Mouse (Mus musculus): ENCODE measurements around the gene Mrpl58. TPM values are rescaled to one million over a fixed set of nuclear protein-coding genes. Genes with fewer than 3 reads are reported as not detected.

The Mrpl58 gene
- 178 and 192 TPM in 2 replicates for polyA plus RNA-seq (2015; fragmentation: Nextera tagmentation; extraction: Ambion mirVana)

DNA sequence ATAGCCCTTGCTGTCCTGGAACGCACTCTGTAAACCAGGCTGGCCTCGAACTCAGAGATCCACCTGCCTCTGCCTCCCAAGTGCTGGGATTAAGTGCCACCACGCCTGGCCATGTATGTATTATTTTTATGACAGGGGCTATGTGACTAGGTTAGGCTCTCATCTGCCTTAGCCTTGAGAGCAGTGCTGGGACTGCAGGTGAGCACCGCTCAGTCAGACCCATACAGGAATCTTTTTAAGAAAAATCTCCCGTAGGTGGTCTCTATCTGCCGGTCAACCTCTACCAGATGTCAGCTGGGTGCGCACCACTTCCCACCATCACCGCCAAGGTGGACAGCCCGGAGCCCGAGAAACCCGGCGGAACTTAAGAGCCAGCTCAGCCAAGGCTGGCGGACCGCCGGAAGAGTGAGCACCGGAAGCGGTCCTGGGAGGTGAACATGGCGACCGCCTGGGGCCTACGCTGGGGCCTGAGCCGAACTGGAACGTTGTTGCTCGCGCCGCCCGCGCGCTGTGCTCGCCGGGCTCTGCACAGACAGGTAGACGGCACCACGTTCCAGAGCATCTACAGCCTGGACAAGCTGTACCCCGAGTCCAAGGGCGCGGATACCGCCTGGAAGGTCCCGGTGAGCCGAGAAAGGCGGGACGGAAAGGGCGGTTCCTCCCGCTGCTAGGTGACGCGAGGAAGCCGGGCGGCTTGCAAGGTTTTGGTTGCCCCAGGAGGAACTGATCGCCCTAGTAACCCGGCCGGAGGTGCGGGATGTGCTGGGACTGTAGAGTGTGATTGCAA is at the start of gene Mrpl58:
TSS of gene Mrpl58 (plus strand) at position 415 of the 787 bp plus-strand sequence.
- H3K4me2 ChIP-seq (replicated peaks): peak within 1 kb of the TSS; percentile 71
- no peaks in the 10 kb centered on the region for H3K27me3 ChIP-seq
- peaks cover 22% of the 10 kb centered on the region for H3K4me1 ChIP-seq
- H3K9ac ChIP-seq (replicated peaks): peak within 1 kb of the TSS; percentile 85
- peak within 1 kb of the TSS; percentile 86 for H3K27ac ChIP-seq (replicated peaks)
- peak; percentile 90 for ATAC-seq (replicated peaks)
- H3K4me3 ChIP-seq: peak within 1 kb of the TSS; percentile 75
- 3% methylated on average over 50 of the region's 50 CpGs for WGBS
- 0 out of 2 replicates have a peak, but pooled peaks cover 6% of the 10 kb centered on the region for H3K36me3 ChIP-seq
- H3K9me3 ChIP-seq: no peaks in the 10 kb centered on the region

DNA sequence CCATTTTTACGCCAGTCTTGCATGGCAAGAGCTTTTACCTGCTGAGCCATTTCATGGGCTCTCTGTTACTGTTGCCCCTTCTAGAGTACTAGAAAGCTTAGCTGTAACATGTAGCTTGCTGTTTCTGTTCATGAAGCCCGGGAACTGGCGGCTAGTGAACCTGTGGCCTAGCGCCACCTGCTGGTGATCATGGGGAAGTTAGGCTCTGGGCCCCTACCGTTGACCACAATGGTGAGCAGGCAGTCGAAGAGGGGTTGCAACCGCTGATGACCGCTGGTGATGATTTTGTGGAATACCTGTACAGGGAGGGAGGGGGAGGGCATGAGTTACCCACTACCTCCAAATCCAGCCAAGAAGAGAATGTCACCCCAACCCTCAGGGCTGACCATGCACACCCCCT is 49.4 kb upstream of the Mrpl58 start:
- Histone ChIP-seq H3K9me3 (no peaks in the 10 kb centered on the region), H3K4me1 (peaks cover 8% of the 10 kb centered on the region), H3K4me3 (no peak overlapping the region), H3K4me2 (replicated peaks) (no peak overlapping the region), H3K27ac (replicated peaks) (no peak overlapping the region), H3K9ac (replicated peaks) (no peak overlapping the region), H3K36me3 (peaks cover 27% of the 10 kb centered on the region; the same call in 1 of the 2 replicates), H3K27me3 (no peaks in the 10 kb centered on the region)
- WGBS: 9% methylated on average over 8 of the region's 8 CpGs
- ATAC-seq (replicated peaks): peak; percentile 68

DNA sequence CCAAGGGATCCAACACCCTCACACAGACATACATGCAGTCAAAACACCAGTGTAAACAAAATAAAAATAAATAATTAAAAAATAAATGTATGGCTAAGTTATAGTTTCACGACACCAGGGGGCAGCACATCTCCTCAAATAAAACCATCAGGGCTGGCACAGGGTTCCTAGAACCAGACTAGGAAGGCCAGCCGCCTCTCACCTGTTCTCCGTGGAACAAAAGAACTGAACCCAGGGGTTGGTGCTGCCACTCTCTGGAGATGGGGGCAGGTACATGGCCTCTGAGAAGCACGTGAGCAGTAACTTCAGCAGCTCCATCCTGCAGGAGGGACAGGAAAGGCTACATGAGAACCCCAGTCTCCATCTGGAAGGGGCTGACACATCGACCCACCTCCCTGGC is 45.1 kb upstream of the Mrpl58 start:
- H3K4me1 ChIP-seq: peaks cover 11% of the 10 kb centered on the region
- ATAC-seq (replicated peaks): peak; percentile 39; the same call in 1 of the 2 replicates
- no peaks in the 10 kb centered on the region for H3K27me3 ChIP-seq
- no peak overlapping the region for H3K27ac ChIP-seq (replicated peaks)
- H3K9ac ChIP-seq (replicated peaks): no peak overlapping the region
- 11% methylated on average over 5 of the region's 5 CpGs for WGBS
- no peaks in the 10 kb centered on the region for H3K9me3 ChIP-seq
- H3K4me3 ChIP-seq: no peak overlapping the region
- no peak overlapping the region for H3K4me2 ChIP-seq (replicated peaks)
- H3K36me3 ChIP-seq: 0 out of 2 replicates have a peak, but pooled peaks cover 6% of the 10 kb centered on the region

DNA sequence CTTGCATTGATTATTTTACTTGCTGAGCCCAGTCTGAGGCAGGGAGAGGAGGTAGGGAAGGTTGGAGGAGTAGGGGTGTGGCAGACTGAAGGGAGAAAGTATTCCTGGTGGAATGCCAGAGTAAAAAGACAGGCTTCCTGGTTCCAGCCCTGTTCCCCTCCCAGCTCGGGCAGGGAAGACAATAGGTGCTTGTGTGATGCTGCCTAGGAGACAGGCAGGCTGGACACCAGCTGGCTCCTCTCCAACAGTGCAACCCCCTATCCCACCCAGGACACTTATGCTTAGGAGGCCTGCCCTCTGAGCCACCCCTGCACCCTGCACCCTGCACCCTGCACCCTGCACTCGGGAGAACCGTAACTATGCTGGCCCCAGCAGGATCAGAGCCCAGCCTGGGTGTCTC is 44.3 kb upstream of the Mrpl58 start:
- Histone ChIP-seq H3K27ac (replicated peaks) (no peak overlapping the region), H3K4me1 (peaks cover 11% of the 10 kb centered on the region), H3K9me3 (no peaks in the 10 kb centered on the region), H3K27me3 (no peaks in the 10 kb centered on the region), H3K4me3 (no peak overlapping the region), H3K4me2 (replicated peaks) (no peak overlapping the region), H3K36me3 (0 out of 2 replicates have a peak, but pooled peaks cover 6% of the 10 kb centered on the region), H3K9ac (replicated peaks) (no peak overlapping the region)
- 53% methylated on average over 3 of the region's 3 CpGs for WGBS
- peak; percentile 49 for ATAC-seq (replicated peaks)

DNA sequence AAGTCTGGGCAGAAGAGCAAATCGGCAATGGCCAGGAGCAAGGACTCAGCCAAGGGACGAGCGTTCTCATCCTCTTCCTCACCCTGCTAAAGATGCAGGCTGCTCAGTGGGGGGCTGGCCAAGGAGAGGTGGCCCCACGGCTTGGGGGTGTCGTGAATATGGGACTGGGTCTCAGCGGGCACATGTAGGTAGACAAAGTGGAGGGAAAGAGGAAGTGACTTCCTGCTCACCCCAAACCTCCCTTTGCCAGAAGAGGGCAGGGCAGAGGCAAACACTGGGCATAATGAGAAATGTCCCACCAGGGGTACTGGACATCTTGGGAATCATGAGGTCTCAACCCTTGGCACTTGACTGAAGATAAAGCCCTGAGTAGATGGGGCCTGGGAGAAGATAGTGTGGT is 43.8 kb upstream of the Mrpl58 start:
- 0 out of 2 replicates have a peak, but pooled peaks cover 6% of the 10 kb centered on the region for H3K36me3 ChIP-seq
- H3K9ac ChIP-seq (replicated peaks): no peak overlapping the region
- no peak for ATAC-seq (replicated peaks)
- no peak overlapping the region for H3K4me3 ChIP-seq
- H3K9me3 ChIP-seq: no peaks in the 10 kb centered on the region
- H3K27ac ChIP-seq (replicated peaks): no peak overlapping the region
- 61% methylated on average over 6 of the region's 6 CpGs for WGBS
- no peak overlapping the region for H3K4me2 ChIP-seq (replicated peaks)
- H3K4me1 ChIP-seq: peaks cover 11% of the 10 kb centered on the region
- H3K27me3 ChIP-seq: no peaks in the 10 kb centered on the region

DNA sequence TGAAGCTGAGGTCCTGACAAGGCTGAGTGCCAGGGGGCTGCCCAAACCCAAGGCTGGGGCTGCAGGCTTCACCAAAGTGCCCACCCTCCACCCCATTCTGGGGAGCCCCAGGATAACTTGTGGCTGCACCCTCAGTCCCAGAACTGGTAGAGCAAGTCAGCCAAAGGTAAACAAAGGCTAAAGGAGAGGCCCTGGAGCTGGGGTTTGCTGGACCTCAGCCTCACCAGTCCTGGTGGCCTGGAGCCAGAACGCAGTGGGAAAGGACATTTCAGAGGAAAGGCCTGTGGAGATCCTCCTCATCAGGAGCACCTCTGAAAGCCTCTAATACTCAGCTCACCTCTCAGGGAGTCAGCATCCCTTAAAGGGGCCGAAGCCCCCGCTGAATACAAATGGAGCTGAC is 39.4 kb upstream of the Mrpl58 start:
- Histone ChIP-seq H3K9me3 (no peaks in the 10 kb centered on the region), H3K4me1 (peaks cover 22% of the 10 kb centered on the region), H3K27me3 (no peaks in the 10 kb centered on the region), H3K9ac (replicated peaks) (no peak overlapping the region), H3K36me3 (no peaks in the 10 kb centered on the region), H3K4me2 (replicated peaks) (no peak overlapping the region), H3K4me3 (no peak overlapping the region), H3K27ac (replicated peaks) (no peak overlapping the region)
- no peak for ATAC-seq (replicated peaks)
- WGBS: 91% methylated on average over 3 of the region's 3 CpGs

DNA sequence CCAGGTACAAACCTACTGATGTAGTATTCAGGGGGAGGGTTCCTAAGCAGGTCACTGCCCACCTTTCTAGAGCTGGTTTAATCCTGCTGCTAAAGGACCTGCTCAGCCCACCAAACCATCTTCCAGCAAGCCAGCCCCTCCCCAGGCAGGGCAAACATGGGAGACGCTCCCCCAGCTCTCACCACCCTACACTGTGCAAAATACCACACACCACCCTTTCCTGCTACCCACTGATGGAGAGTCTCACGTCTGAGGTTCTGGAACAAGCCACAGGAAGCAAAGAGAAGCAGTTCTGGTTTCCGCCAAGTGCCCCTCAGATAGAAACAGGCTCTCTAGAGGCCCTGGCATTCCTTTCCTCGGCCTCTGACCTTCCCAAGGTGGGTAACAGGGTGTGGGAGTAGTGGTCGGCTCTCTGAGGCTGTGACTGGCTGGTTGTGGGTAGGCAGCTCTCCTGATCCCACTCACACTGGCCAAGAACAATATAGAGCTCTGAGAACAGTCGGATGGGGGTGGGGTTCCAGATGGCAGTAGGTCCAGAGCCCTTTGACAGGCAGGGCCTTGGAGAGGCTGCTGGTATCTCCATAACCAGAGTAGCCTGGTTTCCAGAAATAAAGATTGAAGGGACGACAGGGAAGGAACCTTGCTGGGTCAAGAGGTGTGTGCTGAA is 37.4 kb upstream of the Mrpl58 start:
- H3K4me2 ChIP-seq (replicated peaks): peak overlapping the region; percentile 74
- H3K9me3 ChIP-seq: no peaks in the 10 kb centered on the region
- 47% methylated on average over 7 of the region's 7 CpGs for WGBS
- H3K36me3 ChIP-seq: no peaks in the 10 kb centered on the region
- peaks cover 18% of the 10 kb centered on the region for H3K4me1 ChIP-seq
- ATAC-seq (replicated peaks): peak; percentile 23; the same call in 1 of the 2 replicates
- peak overlapping the region; percentile 82 for H3K27ac ChIP-seq (replicated peaks)
- H3K27me3 ChIP-seq: no peaks in the 10 kb centered on the region
- peak overlapping the region; percentile 77; the same call in 1 of the 2 replicates for H3K9ac ChIP-seq (replicated peaks)
- peak overlapping the region; percentile 57 for H3K4me3 ChIP-seq

DNA sequence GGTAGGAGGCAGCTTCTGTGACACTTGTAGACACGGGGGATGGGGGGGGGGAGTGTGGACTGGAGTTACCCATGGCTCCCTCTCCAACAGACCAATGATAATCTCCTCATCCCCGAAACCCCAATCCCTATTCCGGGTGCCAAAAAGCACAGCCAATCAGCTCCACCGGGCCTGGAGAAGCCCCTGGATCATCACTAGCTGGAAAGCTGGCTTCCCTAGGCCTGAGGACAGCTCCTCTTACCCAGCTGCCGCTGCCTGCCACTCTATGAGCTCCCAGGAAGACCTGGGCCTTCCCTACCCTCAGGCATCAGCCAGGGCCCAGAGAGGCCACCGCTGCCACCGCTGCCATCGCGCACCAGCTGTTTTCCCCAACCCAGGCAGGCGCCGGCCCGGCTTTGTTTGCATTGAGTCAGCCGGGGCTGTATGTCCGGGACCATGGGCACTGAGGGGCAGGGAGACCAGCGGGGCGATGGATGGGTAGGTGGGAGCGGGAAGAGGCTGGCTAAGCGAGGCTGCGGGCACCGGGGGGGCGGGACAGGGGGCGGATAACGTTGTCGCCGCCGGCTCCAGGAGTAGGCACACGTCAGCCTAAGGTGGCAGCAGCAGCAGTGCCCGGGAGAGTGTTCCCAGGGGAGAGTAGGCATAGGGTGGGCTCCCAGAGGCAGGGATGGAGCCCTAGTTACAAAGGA is 36.7 kb upstream of the Mrpl58 start:
- H3K9ac ChIP-seq (replicated peaks): peak overlapping the region; percentile 77
- H3K4me2 ChIP-seq (replicated peaks): peak overlapping the region; percentile 74
- under 1% methylated on average over 28 of the region's 28 CpGs for WGBS
- H3K27me3 ChIP-seq: no peaks in the 10 kb centered on the region
- H3K4me3 ChIP-seq: peak overlapping the region; percentile 57
- H3K36me3 ChIP-seq: no peaks in the 10 kb centered on the region
- ATAC-seq (replicated peaks): peak; percentile 80
- H3K27ac ChIP-seq (replicated peaks): peak overlapping the region; percentile 82
- no peaks in the 10 kb centered on the region for H3K9me3 ChIP-seq
- peaks cover 18% of the 10 kb centered on the region for H3K4me1 ChIP-seq

DNA sequence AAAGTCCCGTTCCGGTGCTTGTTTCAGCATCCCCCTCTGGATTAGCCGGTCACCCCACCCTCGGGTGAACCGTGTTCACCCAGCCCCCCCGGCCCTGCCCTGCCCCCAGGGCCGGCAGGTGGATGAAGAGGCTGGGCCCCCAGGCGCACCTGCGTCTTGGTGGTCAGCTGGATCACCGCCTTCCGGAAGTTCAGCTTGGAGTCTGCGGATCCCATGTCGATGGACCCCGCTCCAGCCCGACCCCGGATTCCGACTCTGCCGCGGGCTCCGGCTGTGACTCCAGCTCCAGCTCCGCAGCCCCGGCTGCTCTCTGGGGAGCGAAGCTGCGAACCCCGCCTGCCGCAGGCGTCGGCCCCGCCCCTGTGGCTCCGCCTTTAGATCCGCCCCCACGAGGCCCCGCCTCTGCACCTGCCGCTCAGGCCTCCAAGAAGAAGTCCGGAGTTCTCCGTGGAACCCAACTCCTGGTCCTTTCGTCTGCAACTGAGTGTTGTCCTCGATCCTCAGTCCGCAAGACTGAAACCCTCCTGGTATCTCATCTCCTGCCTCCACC is 36.1 kb upstream of the Mrpl58 start, which contains the start of gene Hid1:
TSS of gene Hid1 (minus strand) at position 362 of the 550 bp plus-strand sequence.
- H3K27ac ChIP-seq (replicated peaks): peak within 1 kb of the TSS; percentile 82
- H3K4me2 ChIP-seq (replicated peaks): peak within 1 kb of the TSS; percentile 74
- H3K4me3 ChIP-seq: peak within 1 kb of the TSS; percentile 57
- H3K9me3 ChIP-seq: no peaks in the 10 kb centered on the region
- under 1% methylated on average over 35 of the region's 39 CpGs for WGBS
- H3K4me1 ChIP-seq: peaks cover 18% of the 10 kb centered on the region
- no peaks in the 10 kb centered on the region for H3K27me3 ChIP-seq
- H3K9ac ChIP-seq (replicated peaks): peak within 1 kb of the TSS; percentile 77
- ATAC-seq (replicated peaks): peak; percentile 86
- H3K36me3 ChIP-seq: no peaks in the 10 kb centered on the region

DNA sequence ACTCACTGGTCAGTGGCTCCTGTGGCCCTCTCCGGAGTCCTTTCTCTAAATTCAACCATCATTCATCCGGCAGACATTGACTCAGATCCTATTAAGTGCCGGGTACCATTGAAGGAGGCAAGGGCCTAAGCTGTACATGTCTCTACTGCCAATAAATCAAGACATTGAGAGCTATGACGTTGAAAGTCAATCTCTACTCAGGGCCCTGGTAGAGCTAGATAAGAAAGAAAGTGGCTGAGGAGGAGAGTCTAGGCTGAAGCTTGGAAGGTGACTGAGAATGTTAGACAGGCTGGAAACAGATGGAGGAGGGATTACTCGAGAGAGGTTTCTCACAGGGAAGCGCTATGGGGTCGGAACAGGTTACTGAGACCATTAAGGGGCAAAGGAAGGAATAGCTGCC is 33.2 kb upstream of the Mrpl58 start:
- H3K36me3 ChIP-seq: no peaks in the 10 kb centered on the region
- no peak overlapping the region for H3K27ac ChIP-seq (replicated peaks)
- no peak overlapping the region for H3K4me2 ChIP-seq (replicated peaks)
- no peaks in the 10 kb centered on the region for H3K27me3 ChIP-seq
- no peak overlapping the region for H3K9ac ChIP-seq (replicated peaks)
- no peaks in the 10 kb centered on the region for H3K9me3 ChIP-seq
- no peak for ATAC-seq (replicated peaks)
- WGBS: 64% methylated on average over 7 of the region's 7 CpGs
- H3K4me1 ChIP-seq: peaks cover 32% of the 10 kb centered on the region
- no peak overlapping the region for H3K4me3 ChIP-seq

DNA sequence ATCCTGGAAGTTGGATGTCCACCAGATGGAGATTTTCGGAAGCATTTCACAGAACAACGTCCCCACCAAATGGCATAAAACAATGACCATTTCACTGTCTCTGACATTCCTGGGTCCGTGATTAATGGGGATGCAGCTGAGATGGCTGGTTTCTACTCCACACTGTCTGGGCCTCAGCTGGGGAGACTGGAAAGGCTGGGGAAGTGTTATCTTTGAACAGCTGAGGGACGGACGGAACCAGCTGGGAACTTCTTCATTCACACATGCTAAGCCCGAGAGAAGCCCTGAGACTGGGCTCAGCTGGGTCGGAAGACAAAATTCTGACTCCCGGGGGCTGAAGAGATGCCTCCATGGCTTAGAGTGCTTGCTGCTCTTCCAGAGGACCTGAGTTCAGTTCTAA is 32.2 kb upstream of the Mrpl58 start:
- WGBS: 72% methylated on average over 8 of the region's 8 CpGs
- H3K4me3 ChIP-seq: no peak overlapping the region
- H3K36me3 ChIP-seq: no peaks in the 10 kb centered on the region
- H3K27ac ChIP-seq (replicated peaks): no peak overlapping the region
- H3K4me1 ChIP-seq: peaks cover 26% of the 10 kb centered on the region
- no peak overlapping the region for H3K9ac ChIP-seq (replicated peaks)
- H3K9me3 ChIP-seq: no peaks in the 10 kb centered on the region
- no peak for ATAC-seq (replicated peaks)
- no peak overlapping the region for H3K4me2 ChIP-seq (replicated peaks)
- H3K27me3 ChIP-seq: no peaks in the 10 kb centered on the region

All from forebrain, embryonic 15.5 days (tissue).